Mouse (Mus musculus) C2C12 (cell line): ENCODE results near the gene Rph3al.

ENCODE experiments used
- CEBPB ChIP-seq: IDR thresholded peaks from one replicate; pipeline ENCODE4 v1.6.1; 2011; ENCODE audit warnings: low read depth, mild to moderate bottlenecking, control low read depth, moderate library complexity
- CTCF ChIP-seq: IDR thresholded peaks from one replicate; pipeline ENCODE4 v1.5.1; 2011; ENCODE audit not compliant: control insufficient read depth, insufficient read depth, insufficient read length
- USF1 ChIP-seq: IDR thresholded peaks from one replicate; pipeline ENCODE4 v1.6.1; 2011; ENCODE audit warnings: low read depth, mild to moderate bottlenecking, control low read depth, moderate library complexity

- TF ChIP-seq CTCF (no peak), CEBPB (no peak), USF1 (no peak)
Observed at GRCm38 (mm10) chr11:75813085-75813484, 125.1 kb downstream of the Rph3al start.
